Mouse (Mus musculus): ENCODE measurements around the gene Tnfsf8. TPM values are rescaled to one million over a fixed set of nuclear protein-coding genes. Genes with fewer than 3 reads are reported as not detected.

Gene Tnfsf8
- not detected for total RNA-seq (2021)
- long read RNA-seq, experiment 1 = 0 reads
- long read RNA-seq, experiment 2 = 0 reads

DNA sequence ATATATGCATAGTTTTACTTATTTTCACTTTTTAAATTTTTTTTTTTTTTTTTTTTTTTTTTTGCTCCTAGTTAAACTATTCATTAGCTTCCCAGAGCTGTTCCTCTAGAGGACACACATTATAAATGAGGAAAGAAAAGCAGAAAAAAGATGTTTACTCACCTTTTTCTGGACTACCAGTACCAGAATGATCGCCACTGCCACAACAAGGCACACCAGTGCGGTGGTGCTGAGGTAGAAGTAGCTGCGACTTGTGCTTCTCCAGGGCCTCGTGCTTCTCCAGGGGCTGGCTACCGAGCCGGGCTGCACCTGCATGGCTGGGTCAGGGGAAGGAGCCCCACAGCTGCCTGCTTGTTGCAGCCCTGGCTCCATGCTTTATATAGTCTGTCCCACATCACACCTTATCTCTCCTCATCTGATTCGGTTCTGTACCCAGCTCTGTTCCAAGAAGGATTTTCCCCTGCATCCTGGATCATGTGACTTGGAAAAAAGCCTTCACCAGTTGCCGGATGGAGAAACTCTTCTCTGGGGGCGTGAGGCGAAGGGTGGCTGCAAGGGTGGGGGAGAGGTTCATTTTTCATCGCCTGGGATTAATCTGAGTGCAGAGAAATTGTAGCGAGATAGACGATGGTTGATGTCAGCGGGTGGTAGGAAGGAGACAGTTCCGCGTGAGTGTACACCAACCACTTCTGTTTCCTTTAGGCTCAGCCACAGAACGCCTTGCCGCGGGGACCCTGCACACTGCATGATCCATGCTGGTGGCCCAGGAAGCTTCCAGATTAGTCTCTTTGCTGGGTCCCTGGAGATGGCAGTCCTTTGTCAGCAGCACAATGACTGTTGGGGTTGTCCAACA, at the start of gene Tnfsf8:
Tnfsf8 (minus strand) TSS at position 660 of the 853 bp plus-strand sequence.
- DNase-seq (ENCODE audit: low spot score in 2 of 2) = no peak

DNA sequence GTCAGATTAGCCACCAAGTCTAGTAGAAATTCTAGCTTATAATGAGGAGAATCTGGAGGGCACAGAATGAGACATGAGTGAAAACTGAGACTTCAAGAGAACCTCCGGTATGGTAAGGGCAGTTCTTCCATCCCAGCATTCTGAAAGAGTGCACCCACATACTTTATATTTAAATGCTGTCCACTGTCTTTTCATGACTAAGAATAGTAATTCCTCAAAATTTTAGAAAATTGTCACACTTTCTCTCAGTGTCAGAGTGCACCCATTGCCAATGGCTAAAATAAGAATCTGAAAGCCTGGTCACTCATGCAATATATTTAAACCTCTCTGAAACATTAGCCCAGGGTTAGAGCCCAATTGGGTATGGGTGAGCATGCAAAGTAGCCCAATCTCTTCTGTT, 47.4 kb upstream of the Tnfsf8 start:
- no peak for DNase-seq (ENCODE audit: low spot score in 2 of 2)

DNA sequence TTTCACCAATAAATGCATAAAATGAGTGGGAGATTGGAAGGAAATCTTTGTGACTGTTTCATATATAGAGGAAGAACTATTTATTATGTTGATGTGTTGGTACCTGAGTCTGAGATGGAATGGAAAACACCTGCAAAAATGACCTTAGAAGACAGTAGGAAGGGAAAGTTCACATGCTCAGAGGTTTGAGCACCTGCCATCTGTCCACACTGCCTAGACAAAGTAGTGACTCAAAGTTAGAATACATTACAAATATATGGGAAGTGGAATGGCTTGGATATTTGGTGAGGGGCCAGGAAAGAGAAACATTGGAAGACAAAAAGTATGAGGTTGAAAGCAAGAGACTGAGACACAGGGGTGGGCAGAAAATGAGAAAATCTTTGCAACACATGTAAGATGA, 46.3 kb upstream of the Tnfsf8 start:
- no peak for DNase-seq (ENCODE audit: low spot score in 2 of 2)

DNA sequence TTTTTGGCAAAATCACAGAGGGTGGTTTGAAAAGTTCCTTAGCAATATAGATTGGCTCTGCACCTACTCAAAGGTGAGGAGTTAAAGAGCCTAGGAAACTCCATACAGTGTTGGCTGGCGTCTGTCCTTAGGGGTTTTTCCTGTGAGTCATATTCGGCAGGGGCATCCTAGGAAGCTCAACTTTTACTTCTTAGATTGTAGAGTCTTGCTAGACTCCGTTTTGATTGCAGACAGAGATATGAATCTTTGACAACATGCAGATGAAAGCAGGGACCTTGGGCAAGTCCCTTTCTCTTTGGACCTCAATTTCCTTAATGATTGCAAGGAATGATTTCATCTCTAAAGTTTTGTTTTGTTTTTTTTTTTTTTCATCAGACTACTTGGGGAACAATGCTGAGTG, 44.9 kb upstream of the Tnfsf8 start:
- DNase-seq (ENCODE audit: low spot score in 2 of 2) = no peak

DNA sequence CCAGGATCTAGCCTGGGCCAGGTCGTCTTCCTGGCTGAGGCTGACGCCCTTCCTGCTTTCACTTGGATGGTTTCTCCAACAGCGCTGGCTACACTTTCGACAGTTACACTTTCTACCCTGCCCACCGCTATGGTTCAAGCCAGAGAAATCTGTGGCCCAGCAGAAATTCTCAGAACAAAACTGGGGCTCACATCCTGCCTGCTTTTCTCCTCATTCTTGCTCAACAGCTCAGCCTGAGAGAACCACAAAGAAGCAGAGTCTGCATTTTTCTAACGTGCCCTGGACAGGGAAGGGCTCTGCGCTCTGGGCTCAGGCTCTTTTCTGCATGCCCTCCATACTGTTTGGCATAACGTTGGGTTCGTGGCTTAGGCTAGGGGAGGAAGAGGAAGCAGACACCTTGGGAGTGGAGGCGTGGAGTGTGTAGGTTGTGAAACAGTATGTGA, 38.0 kb upstream of the Tnfsf8 start:
- DNase-seq (ENCODE audit: low spot score in 2 of 2) = no peak

DNA sequence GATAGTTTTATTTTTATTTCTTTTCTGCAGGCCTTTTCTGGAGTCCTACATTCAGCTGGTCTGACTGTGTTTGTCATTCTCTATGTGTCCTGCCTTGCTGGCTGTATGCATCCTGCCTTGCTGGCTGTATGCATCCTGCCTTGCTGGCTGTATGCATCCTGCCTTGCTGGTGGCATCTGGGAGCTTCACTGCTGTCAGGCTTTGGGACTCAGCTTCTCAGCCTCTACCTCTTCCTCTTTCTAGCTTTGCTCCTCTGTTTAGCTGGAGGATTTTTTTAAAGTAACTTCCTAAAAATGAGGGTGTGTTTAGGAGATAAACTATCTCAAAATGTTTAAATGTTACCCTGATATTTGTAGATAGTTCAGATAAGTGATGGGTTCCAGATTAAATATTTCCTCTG, 36.0 kb upstream of the Tnfsf8 start:
- no peak for DNase-seq (ENCODE audit: low spot score in 2 of 2)

DNA sequence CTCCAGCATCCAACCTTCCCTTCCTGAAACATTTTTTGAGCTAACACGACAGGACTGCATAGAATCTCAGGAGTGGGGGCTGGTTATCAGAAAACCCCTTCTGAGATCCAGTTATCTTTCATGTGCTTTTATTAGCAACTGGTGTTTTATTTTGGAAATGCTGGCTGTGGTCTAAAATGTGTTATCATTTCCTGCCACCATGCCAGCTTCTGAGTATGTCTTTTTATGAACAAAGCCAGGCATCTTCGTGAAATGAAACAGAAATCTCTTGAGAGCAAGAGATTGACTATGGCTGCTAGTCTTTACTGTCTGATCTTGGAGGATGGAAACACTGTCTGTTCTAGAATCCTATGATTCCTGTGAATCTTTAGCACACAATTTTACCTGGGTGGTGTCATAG, 25.0 kb upstream of the Tnfsf8 start:
- DNase-seq (ENCODE audit: low spot score in 2 of 2) = no peak

DNA sequence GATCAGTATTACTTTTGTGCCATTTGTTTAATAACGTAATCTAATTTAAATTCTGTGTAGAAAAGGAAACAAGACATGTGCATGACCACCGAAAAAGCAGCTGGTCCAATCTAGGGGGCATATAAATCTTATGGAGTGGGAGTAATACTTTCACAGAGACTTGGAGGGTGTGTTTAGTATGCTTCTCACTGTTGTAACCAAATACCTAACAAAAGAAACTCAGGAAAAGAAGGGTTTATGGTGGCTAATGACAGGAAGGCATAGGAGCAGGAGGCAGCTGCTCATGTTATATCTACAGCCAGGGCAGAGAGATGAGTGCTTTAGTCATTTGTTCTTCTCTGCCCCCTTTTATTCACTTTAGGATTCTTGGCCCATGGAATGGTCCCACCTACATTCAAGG, 15.6 kb upstream of the Tnfsf8 start:
- DNase-seq (ENCODE audit: low spot score in 2 of 2) = no peak

DNA sequence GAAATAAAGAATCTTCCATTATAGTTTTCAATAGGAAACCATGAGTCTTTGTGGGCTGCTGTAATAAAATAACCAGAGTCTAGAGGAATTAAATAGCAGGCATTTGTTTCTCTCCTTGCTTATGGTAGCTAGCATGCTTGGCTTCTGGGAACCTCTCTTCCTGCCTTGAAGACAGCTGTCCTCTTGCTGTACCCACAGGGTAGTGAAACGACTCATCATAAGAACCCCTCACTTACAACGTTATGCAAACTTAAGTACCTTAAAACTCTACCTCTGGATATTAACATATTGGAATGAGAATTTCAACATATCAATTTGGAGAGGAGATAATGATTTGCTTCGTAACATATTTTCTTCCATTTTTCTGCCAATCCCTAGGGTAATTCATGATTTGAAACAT, 14.3 kb upstream of the Tnfsf8 start:
- no peak for DNase-seq (ENCODE audit: low spot score in 2 of 2)

DNA sequence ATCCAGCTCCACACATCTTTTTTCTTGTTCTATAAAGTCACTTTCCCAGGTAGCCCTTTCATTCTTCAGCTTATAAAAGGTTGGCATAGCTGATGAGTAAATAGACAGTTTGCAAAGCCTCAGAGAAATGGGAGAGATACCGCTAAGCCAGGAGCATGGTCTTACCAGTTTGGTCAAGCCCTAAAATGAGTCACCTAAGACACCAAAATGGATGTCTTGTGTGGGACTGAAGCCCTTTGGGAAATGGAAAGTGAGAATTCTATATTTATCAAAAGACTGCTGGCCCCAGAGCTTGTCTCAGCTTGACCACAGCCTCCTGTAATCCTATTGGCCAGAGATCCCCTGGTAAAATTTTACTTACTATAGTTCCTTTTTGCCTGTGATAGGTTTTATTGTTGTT, 9.5 kb upstream of the Tnfsf8 start:
- DNase-seq (ENCODE audit: low spot score in 2 of 2) = no peak

DNA sequence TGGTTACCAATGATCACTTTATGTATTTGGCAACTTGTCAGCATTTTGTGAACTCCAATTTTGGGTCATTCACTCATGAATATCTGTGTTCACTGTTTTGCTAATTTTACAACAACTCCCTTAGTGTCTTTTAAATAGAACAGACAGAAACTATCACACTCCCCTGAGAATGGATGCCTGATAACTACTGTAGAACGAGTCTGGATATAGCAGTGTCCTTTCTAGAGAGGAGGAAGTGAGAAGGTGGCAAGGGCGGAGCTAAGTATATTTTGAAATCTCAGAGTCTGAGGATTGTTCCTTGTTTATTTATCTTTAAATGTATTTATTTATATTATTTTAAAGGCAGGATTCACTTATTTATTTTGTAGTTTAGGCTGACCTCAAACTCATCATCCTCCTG, 7.6 kb upstream of the Tnfsf8 start:
- DNase-seq (ENCODE audit: low spot score in 2 of 2) = no peak

DNA sequence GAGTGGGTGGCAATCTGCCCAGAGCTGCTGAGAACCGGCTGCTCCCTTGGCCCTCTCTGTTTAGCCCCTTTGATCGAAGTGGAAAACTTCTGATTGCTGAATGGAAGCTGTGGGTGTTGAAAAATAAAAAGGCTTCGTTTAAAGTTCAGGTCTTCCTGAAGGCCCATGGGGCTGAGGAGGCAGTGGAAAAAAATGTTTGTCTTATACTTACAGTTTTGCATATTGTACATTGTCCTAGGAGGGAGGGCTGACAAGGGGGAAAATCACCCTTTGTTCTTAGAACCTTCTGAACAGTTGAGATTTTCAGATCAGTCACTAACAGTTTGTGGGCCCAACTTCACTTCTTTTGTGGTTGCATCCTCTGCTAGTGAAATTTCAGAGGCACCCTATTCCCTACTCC, 1.8 kb upstream of the Tnfsf8 start:
- DNase-seq (ENCODE audit: low spot score in 2 of 2) = no peak

DNA sequence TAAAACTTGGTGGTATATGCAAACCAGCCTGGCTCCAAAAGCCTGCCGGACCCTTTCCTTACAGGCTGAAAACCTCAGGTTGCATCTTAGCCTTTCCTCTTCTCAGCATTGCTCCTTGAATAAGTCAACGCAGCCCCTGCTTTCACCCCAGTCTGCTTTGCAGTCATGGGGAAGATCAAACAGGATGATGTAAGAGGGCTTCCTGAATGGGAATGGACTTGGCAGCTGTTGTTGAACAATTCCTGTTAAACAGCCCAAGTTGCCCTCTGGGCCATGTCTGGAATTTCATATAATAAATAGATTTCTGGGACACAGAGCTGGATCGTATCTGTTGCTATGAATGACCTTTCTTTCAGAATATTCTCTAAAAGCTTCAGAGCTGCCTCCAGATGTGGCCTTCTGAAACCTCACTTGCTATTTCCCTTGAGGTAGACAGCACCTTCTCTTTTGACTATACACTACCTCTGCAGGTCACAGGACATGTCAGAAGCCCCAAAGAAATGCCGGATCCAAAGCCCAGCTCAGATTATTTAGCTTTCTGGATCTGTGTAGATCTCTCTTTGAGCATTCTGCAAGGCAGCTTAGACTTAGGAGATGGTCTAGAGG, 1.0 kb upstream of the Tnfsf8 start:
- DNase-seq (ENCODE audit: low spot score in 2 of 2) = no peak

DNA sequence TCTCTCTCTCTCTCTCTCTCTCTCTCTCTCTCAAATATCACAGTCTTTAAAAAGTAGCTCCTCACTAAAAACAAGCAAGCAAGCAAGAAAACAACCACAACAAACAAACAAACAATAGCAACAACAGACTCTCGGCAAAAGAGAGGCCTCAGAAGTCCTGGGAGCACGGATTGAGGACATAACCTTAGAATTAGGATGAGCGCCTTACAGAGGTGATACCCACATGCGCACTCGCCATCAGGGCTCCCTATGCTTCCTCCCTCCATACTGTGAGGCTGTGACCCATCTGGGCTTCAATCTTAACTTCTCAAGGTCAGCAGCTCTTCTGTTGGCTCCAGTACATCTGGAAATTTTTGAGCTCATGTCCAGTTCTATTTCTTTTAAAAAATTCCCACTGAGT, 911 bp downstream of the Tnfsf8 start:
- DNase-seq (ENCODE audit: low spot score in 2 of 2) = no peak

DNA sequence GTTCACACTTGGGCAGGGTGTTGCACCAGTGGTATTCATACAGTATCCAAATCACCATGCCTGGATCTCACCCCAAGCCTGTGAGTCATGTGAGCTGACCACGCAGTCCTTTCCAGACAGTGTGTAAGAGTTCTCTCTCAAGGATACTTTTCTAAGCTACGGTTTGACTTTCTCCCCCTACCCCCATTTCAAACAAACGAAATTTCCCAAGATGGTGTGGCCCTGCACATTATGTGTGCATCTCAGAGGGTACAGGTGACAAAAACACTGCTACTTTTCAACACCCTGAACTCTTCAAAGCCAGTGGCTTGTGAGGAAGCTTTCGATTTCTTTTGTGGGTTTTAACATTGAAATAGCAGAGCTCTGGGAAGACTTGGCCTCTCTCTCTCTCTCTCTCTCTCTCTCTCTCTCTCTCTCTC, 1.4 kb downstream of the Tnfsf8 start:
- no peak for DNase-seq (ENCODE audit: low spot score in 2 of 2)

DNA sequence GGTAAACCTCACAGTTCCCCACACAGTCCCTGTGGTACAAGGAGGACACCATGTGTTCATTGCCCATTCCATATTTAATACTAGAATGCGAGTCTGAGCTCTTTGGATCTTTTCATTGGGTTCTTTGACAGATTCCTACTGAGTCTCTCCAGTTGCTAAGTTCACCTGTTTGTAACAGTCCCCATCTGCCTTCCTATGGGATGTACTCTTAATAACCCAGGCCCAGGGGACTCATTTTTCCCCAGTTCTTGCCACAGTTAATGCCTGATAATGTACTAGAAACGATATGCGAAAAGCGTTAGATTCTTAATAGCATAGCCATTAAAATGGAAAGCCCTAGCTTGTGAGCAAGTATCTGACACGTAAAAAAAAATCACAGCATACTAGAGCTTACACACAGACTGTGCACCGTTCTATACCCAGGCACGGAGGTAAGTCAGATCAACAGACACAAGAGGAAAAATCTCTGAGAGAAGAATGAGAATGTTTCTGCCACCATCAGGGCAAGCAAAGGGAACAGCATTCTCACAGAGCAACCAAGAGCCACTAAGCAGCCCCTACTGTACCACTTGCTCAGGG, 2.4 kb downstream of the Tnfsf8 start:
- no peak for DNase-seq (ENCODE audit: low spot score in 2 of 2)

DNA sequence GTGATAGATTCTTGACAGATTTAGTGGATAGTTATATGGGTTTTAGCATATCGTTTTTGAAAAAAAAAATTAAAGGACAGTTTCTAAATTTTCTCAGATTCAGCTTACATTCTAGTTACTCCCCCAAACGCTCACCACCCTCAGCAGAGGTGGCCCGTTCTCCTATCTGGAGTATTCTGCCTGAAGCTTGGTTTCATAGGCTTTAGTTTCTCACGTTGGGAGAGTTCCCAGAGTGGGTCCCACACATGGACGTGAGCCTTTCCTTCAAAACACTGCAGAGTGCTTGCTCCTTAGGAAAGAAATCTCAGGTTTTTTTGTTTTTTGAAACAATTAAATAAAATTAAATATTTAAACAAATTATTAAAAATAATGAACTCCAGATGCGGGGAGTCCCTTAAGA, 4.4 kb downstream of the Tnfsf8 start:
- DNase-seq (ENCODE audit: low spot score in 2 of 2) = no peak

DNA sequence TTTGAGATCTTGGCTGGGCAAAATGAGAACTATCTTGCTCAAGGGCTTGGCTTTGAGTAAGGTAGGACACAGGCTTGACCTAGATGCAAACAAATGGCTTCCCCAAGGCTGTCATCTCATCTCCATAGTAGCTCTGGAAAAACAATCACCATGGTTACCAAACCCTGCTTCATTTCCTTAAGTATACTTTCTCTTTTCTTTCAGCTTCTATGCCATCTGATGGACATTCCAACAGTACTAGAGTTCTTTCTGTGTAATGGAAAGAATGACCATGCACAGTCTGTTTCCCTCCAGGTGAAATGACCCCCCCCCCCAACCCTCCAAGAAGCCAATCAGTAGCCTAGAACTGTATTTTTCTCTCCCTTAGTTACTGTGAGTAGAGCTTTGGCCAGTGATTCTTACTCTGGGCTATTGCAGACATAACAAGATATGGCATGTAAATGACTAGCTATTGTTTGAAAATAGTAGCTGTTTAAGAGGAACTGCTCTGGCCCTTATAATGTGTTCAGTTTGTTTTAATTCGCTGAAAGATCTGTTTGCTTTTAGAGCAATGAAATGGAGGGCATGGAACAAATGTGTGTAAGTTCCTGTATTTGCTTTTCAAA, 7.3 kb downstream of the Tnfsf8 start:
- DNase-seq (ENCODE audit: low spot score in 2 of 2) = no peak

DNA sequence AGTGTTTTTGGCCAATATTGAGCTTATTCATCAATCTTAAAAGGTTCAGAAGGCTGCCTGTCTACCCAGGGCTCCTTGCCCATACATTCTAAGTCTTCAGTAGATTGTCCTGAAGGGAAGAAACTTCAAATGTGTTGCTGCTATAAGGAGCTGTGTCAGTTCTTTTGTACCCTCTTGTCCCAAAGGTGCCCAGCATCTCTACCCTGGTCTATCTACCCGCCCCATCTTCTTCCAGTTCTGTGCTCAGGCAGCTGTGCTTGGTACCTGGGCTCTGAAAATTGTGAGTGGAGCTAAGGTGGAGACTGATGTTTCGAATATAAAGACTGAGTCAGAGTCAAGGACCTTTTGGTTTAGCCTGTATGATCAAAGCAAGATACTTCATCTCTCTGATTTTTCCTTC, 11.1 kb downstream of the Tnfsf8 start:
- no peak for DNase-seq (ENCODE audit: low spot score in 2 of 2)

DNA sequence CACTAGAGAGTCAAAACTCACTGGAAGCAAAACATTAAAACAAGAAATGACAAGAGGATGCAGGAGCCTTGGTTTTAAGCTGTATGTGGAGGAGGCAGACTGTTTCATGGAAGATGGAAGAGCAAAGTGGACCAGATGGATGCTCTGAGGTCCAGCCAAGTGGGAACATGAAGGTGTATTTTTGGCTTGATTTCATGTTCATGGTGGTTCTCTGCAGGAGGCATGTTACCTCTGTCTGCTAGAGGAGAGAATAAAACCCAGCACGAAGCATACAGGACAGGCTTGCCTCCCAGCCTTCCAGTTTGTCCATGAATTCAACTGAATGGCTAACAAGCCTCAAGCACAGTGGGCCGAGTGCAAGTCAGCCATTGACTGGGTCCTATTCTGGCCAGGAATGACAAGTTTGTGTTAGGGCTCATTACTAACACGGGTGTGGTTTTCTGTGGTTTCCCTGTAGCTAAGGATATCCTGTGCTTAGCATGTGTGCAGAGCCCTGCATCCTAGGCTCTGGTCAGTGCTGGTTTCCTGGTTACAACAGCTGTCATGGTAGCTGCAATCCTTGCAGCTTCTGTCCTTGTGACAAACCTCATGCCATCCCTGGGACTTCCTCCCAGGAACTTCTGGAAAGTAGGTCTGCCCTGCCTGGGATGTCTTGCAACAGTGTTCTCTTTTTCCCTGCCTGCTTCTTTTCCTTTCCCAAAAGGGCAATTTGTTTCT, 14.1 kb downstream of the Tnfsf8 start:
- DNase-seq (ENCODE audit: low spot score in 2 of 2) = no peak

DNA sequence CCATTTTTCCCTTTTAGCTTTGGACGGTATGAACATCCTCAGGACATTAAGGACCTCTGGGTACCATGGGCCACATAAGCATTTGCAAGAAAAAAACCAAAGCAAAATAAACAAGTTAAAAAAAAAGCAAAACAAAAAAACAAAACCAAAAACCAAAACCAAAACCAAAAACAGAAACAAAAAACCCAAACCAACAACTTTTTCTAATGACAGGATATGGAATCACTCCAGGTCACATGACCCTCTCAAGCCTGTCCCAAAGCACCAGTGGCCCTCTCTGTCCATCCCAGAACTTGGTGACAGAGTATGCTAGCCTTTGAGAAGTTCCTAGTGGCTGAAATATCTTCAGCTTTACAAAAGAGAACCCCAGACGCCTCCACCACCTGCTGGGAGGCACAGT, 15.4 kb downstream of the Tnfsf8 start:
- DNase-seq (ENCODE audit: low spot score in 2 of 2) = no peak
